Mouse (Mus musculus): Measurements from ENCODE around the gene Dennd1a.

DNA sequence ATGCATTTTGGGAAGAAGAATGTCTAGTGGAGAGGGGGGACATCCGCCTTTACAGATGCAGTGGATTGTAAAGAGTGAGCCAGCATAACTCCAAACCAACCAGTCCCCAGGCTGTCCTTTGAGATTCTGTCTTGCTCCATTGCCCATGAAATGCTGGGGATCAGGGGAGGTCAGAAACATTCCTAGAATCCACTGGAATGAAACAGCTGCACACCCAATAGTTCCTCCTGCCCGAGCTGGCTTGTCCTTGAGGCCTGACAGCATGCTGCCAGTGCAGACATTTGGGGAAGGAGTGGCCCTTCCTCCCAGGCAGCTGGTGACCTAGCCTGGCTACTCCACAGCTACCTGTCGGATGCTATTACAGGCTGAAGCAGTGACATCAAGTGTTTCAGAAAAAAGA is 246.3 kb downstream of the Dennd1a start:
- TF ChIP-seq POLR2A (IDR thresholded peaks at IDR 0.05; ENCODE audit: insufficient read depth, low read depth, low read length) (no peak), EP300 (IDR thresholded peaks at IDR 0.05; ENCODE audit: insufficient read depth, low read depth, low read length) (no peak), CTCF (IDR thresholded peaks at IDR 0.05) (no peak)

Measured in heart, adult 2 months (tissue).